Mouse (Mus musculus) lung, embryonic 14.5 days (tissue): ENCODE measurements around the gene Fgd3. TPM values are rescaled to one million over a fixed set of nuclear protein-coding genes. Genes with fewer than 3 reads are reported as not detected.
A peak's percentile ranks its signal among the peaks of the same experiment; 100 is the strongest.

Experiments used
- ATAC-seq: fragments of 200-750 bp; cut with Nextera tagmentation; 2 replicates; pipeline ENCODE4 v1.8.0; 2017; ENCODE audit warnings: mild to moderate bottlenecking, moderate TSS enrichment, moderate library complexity; ENCODE audit not compliant: insufficient read depth
- DNase-seq: peaks from one replicate; pipeline ENCODE4 v3.0.0-alpha.2; 2015
- H3K27ac ChIP-seq: fragments of 300-500 bp; sonication (generic); 2 replicates; pipeline ENCODE4 v1.5.1; 2014; ENCODE audit warnings: low read depth, mild to moderate bottlenecking, moderate library complexity
- H3K27me3 ChIP-seq: fragments of 300-500 bp; sonication (generic); 2 replicates; pipeline ENCODE4 v1.6.1; 2014; ENCODE audit warnings: low read length, control low read depth; ENCODE audit not compliant: insufficient read depth
- H3K36me3 ChIP-seq: fragments of 300-500 bp; sonication (generic); 2 replicates; pipeline ENCODE4 v1.6.1; 2014; ENCODE audit warnings: control low read depth; ENCODE audit not compliant: insufficient read depth
- H3K4me1 ChIP-seq: fragments of 300-500 bp; sonication (generic); 2 replicates; pipeline ENCODE4 v1.6.1; 2014; ENCODE audit warnings: antibody characterized with exemption, control low read depth; ENCODE audit not compliant: insufficient read depth
- H3K4me2 ChIP-seq: fragments of 300-500 bp; sonication (generic); 2 replicates; pipeline ENCODE4 v1.6.1; 2014; ENCODE audit warnings: mild to moderate bottlenecking
- H3K4me3 ChIP-seq: fragments of 300-500 bp; sonication (generic); 2 replicates; pipeline ENCODE4 v1.5.1; 2014; ENCODE audit warnings: low read depth, low read length
- H3K9ac ChIP-seq: fragments of 300-500 bp; sonication (generic); 2 replicates; pipeline ENCODE4 v1.6.1; 2014
- H3K9me3 ChIP-seq: fragments of 300-500 bp; sonication (generic); 2 replicates; pipeline ENCODE4 v1.6.1; 2016; ENCODE audit warnings: low read depth, low read length, control low read depth
- CTCF ChIP-seq: IDR thresholded peaks from 2 replicates; pipeline ENCODE4 v1.5.1; 2016; ENCODE audit warnings: antibody characterized with exemption, low read depth
- WGBS: fragments of 180-500 bp; shearing (Covaris S2); extraction: QIAGEN DNeasy Blood & Tissue Kit; methylation state at CpG from one replicate; pipeline ENCODE4 v1.1.7; 2014; 5-methylcytosine and 5-hydroxymethylcytosine counted together
- polyA plus RNA-seq: library from polyadenylated mRNA; unstranded; fragments of >200 nt; fragmentation: Nextera tagmentation; extraction: Ambion mirVana; gene quantifications from 2 replicates; pipeline ENCODE4 v1.2.1, GENCODE M21; 2014

Fgd3 gene
- polyA plus RNA-seq, 1 experiment from 2014 or later, result 0.42 TPM

DNA sequence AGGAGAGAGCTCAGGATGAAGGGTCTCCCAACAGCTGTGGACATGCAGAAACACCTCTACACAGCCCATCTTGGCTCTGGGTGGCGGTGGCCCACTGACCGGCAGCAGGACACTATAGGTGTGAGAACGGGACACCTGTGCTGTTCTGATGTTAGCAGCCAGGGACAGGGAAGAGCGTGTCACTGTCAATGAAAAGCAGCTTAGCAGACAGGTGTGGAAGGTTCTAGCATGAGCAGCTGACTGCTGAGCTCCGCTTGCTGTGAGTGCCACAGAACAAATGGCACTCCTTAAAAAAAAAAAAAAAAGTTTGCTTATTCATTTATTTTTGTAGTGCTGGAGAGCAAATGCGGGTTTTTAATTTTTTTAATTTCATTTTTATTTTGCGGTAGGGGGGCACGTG, 82.5 kb downstream of the Fgd3 start:
- DNase-seq (no peak), ATAC-seq (no peak)
- WGBS, result 84% methylated on average over 8 of the region's 8 CpGs
- Histone ChIP-seq H3K9ac (no peak overlapping the region), H3K36me3 (no peaks in the 10 kb centered on the region), H3K4me3 (no peak overlapping the region), H3K4me2 (no peak overlapping the region), H3K4me1 (no peaks in the 10 kb centered on the region), H3K9me3 (no peaks in the 10 kb centered on the region), H3K27ac (no peak overlapping the region), H3K27me3 (no peaks in the 10 kb centered on the region)
- TF ChIP-seq CTCF, result no peak

DNA sequence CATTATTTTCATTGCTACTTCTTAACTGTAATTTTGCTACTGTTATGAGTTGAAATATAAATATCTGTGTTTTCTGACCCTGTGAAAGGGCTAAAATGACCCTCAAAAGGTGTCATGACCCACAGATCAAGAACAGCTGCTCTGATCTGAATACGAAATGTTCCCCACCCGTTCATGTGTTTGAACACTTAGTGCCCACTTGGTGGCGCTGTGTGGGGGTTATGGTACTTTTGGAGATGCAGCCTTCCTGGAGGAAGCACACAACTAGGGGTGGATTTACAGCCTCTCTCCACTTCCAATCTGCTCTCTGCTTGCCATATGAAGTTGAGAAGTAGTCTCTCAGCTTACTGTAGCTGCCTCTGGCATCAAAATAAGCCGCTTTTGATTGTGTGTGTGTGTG, 85.4 kb downstream of the Fgd3 start:
- H3K27ac ChIP-seq, result no peak overlapping the region
- no peaks in the 10 kb centered on the region for H3K27me3 ChIP-seq
- ATAC-seq (no peak), DNase-seq (no peak)
- H3K36me3 ChIP-seq, result no peaks in the 10 kb centered on the region
- peak; percentile 17; the same call in 1 of the 2 replicates for TF ChIP-seq CTCF
- H3K9me3 ChIP-seq, result no peaks in the 10 kb centered on the region
- H3K4me2 ChIP-seq, result no peak overlapping the region
- 92% methylated on average over 4 of the region's 4 CpGs for WGBS
- H3K9ac ChIP-seq, result no peak overlapping the region
- no peak overlapping the region for H3K4me3 ChIP-seq
- H3K4me1 ChIP-seq, result no peaks in the 10 kb centered on the region

DNA sequence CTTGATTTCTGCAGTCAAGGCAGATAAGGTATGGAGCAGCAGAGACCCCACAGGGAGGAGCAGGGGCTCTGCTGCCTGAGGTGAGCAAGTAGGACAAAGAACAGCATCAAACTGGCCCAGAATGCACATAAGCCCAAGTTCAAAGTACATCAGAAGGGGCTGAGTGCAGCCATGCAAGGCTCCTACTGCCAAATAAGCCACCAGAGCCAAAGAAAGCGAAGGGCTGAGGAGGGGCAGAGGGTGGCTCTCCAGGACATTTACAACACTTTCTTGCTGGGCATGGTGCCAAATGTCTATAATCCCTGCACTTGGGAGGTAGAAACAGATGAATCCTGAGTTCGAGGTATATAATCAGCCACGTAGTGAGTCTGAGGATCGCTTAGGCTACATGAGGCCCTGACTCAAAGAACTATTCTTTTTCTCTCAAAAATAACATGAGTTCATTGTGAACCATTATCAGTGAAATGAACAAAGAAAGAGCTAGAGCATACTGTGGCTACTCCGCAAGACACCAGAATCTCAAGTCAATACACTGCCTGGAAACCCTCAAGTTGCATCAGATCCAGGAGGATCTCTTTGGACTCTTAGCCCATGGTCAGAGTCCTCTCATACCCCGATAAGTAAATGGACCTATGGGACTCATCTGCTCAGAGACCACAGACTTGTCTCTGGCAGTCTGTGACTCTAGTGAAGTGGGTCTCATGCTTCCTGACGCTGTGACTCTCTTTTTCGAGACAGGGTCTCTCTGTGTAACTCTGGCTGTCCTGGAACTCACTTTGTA, 86.1 kb downstream of the Fgd3 start:
- TF ChIP-seq CTCF, result no peak
- Histone ChIP-seq H3K36me3 (no peaks in the 10 kb centered on the region), H3K4me3 (no peak overlapping the region), H3K9ac (no peak overlapping the region), H3K27me3 (no peaks in the 10 kb centered on the region), H3K4me1 (no peaks in the 10 kb centered on the region), H3K4me2 (no peak overlapping the region), H3K27ac (no peak overlapping the region), H3K9me3 (no peaks in the 10 kb centered on the region)
- DNase-seq (no peak), ATAC-seq (no peak)
- WGBS, result 84% methylated on average over 8 of the region's 8 CpGs

DNA sequence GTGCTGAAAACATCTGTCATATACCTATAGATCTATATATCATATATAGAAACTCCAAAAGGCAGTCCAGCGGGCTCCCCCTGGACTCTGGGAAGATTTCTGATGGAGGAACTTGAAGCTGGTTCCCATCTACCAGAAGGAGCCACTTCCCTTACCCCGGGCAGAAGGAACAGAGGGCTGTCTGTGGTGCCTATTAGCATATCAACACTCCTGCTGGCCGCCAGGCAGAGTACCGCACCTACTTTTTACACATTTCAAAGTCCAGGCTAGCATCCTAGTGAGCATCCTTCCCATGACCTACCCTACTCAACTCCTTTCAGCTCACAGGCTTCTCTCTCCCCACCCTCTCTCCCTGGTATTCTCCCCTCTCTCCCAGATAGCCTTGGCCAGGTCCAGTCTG, 94.5 kb downstream of the Fgd3 start:
- H3K27me3 ChIP-seq, result no peaks in the 10 kb centered on the region
- no peaks in the 10 kb centered on the region for H3K4me1 ChIP-seq
- H3K9ac ChIP-seq, result no peak overlapping the region
- WGBS, result 40% methylated on average over 4 of the region's 4 CpGs
- no peaks in the 10 kb centered on the region for H3K9me3 ChIP-seq
- no peaks in the 10 kb centered on the region for H3K36me3 ChIP-seq
- no peak for ATAC-seq
- DNase-seq, result no peak
- H3K4me2 ChIP-seq, result no peak overlapping the region
- H3K27ac ChIP-seq, result no peak overlapping the region
- TF ChIP-seq CTCF, result no peak
- no peak overlapping the region for H3K4me3 ChIP-seq

DNA sequence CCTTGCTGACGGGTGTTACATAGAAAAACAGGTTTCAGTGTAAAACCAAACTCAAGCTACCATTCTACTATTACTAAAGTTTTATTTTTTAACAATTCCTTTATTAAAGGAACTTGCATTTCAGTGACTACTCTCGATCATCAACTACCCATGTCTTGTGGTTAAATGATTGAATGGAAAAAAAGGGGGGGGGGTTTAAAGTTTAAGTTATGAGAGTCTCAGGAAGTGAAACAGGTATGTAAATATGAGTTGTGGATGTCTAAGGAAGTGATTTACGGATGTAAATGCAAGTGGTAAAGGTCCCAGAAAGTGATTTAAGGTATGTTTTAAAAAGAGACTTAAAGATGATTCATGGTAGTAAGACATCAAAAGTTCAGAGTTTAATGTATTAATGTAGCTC, 95.0 kb downstream of the Fgd3 start:
- H3K36me3 ChIP-seq, result no peaks in the 10 kb centered on the region

DNA sequence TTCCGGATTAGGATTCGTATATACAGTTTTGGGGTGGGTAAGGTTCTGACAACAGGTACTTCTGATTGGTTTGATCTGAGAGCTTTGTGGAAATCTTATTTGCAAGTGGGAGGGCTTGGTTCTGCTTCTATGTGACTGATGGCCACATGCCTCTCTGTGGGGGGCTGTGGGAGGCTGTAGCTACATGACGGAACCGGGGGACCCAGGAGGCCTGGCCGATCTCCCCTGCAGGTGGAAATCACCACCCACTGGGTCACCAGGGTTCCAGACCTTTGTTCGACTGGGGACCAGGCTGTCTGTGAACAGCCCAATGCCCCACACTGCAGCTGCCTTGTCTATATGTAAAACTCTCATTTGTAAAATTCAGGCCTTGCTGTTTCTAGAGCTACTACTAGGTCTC, 95.4 kb downstream of the Fgd3 start:
- no peak for TF ChIP-seq CTCF
- H3K9me3 ChIP-seq, result no peaks in the 10 kb centered on the region
- no peak overlapping the region for H3K27ac ChIP-seq
- H3K4me3 ChIP-seq, result no peak overlapping the region
- H3K4me2 ChIP-seq, result no peak overlapping the region
- ATAC-seq, result no peak
- H3K36me3 ChIP-seq, result no peaks in the 10 kb centered on the region
- no peaks in the 10 kb centered on the region for H3K4me1 ChIP-seq
- H3K27me3 ChIP-seq, result no peaks in the 10 kb centered on the region
- 22% methylated on average over 6 of the region's 6 CpGs for WGBS
- no peak overlapping the region for H3K9ac ChIP-seq
- no peak for DNase-seq

More for the DNA sequence above, 95.0 kb downstream of the Fgd3 start:
- H3K27me3 ChIP-seq, result no peaks in the 10 kb centered on the region
- TF ChIP-seq CTCF, result no peak
- no peaks in the 10 kb centered on the region for H3K4me1 ChIP-seq
- H3K27ac ChIP-seq, result no peak overlapping the region
- no peak overlapping the region for H3K4me2 ChIP-seq
- H3K4me3 ChIP-seq, result no peak overlapping the region
- no peaks in the 10 kb centered on the region for H3K9me3 ChIP-seq
- H3K9ac ChIP-seq, result no peak overlapping the region
- 59% methylated on average over 3 of the region's 3 CpGs for WGBS
- DNase-seq (no peak), ATAC-seq (no peak)

DNA sequence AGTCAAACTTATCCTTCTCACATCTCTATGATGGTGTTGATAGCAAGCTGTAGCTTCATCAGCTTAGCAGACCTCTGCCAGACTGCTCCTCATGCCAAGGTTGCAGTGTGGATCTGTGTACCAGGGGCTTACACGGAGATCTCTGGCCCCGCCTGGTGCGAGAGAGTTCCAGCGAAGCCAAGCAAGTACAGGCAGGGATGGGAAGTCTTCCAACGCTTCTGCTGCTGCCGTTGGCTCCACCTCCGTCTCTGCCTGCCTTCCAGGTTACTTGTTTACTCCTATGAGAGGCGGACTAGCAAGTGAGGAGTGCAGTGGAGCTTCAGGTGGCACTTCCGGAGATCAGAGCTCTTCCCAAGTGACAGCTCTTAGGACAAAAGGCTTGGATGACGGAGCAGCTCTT, 95.8 kb downstream of the Fgd3 start:
- no peak for DNase-seq
- Histone ChIP-seq H3K4me2 (no peak overlapping the region), H3K9ac (no peak overlapping the region), H3K4me3 (no peak overlapping the region), H3K9me3 (no peaks in the 10 kb centered on the region), H3K36me3 (no peaks in the 10 kb centered on the region), H3K4me1 (no peaks in the 10 kb centered on the region), H3K27me3 (no peaks in the 10 kb centered on the region), H3K27ac (no peak overlapping the region)
- ATAC-seq, result no peak
- WGBS, result 7% methylated on average over 10 of the region's 10 CpGs
- TF ChIP-seq CTCF, result no peak
